Mouse (Mus musculus): ENCODE measurements at regions not wholly inside any gene's neighbourhood (a gene's known extent, or its start where the extent isn't known, plus 50 kb on each side); places are given as distances from the start of the nearest gene placed in this dataset.

- no peak for TF ChIP-seq POLR2A (IDR thresholded peaks at IDR 0.05; ENCODE audit: extremely low read depth, insufficient read depth, low read length)
- no peak for TF ChIP-seq CTCF (IDR thresholded peaks at IDR 0.05; ENCODE audit: extremely low read depth, insufficient read depth, low read length)
Observed at GRCm38 (mm10) chr4:101333868-101334267, 68.8 kb upstream of the Jak1 start.

Measured in cortical plate, adult 2 months (tissue).